Mouse (Mus musculus) ES-CJ7 (cell line): Measurements from ENCODE around the gene Hist1h3f.
"Not testable (repeated sequence)": the region's sequence is repeated elsewhere in the genome, so short reads cannot be mapped to it uniquely, and the experiment has no call there.

Experiments
- DNase-seq: peaks from one replicate; pipeline ENCODE4 v3.0.0; 2011; ENCODE audit warnings: low read depth, low spot score

Gene Hist1h3f

GRCm38 (mm10) chr13:23561531-23561882 lies 17.7 kb downstream of the Hist1h3f start:
- DNase-seq = not testable (repeated sequence)

DNA sequence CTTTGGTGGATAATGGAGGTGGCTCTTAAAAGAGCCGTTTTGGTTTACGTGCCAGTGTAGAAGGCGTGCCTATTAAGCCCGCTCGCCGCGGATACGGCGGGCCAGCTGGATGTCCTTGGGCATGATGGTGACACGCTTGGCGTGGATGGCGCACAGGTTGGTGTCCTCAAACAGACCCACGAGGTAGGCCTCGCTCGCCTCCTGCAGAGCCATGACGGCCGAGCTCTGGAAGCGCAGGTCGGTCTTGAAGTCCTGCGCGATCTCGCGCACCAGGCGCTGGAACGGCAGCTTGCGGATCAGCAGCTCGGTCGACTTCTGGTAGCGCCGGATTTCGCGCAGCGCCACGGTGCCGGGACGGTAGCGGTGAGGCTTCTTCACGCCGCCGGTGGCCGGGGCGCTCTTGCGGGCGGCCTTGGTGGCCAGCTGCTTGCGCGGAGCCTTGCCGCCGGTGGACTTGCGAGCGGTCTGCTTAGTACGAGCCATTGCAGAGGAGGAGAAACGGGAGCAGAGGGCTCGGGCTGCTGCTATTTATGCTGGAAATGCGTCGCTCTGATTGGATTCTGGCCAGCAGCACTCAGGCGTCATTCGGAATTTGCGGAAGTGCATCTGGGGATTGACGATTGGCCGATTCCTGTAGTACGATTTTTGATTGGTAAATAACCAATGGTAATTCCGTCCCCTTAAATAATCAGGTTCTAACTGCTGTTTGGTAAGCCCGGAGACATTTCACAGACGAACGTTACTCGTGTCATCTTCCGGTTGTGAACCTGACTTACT lies 18.2 kb downstream of the Hist1h3f start, which contains the start of gene Hist1h3e:
Gene Hist1h3e, minus strand, starts transcription at position 487 of the 777 bp plus-strand sequence.
- peak; percentile 99 for DNase-seq

GRCm38 (mm10) chr13:23562699-23563462 lies 19.0 kb downstream of the Hist1h3f start:
- peak; percentile 90 for DNase-seq

DNA sequence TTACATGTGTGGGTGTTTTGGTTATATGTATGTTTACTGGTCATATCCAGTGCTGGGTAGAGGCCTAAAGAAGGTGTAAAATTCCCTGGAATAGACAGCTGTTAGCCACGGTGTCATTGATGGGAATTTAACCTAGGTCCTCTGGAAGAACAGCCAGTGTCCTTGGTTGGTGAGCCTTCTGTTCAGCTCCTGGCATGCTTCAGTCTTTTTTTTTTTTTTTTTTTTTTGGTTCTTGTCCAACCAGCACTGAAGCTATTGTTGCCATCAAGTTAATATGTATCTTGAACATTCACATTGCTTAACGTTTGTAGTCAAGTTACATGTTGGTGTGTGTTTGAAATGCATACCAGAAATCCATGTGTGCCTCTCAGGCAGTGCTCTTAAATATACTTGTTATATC lies 20.6 kb downstream of the Hist1h3f start:
- no peak for DNase-seq

DNA sequence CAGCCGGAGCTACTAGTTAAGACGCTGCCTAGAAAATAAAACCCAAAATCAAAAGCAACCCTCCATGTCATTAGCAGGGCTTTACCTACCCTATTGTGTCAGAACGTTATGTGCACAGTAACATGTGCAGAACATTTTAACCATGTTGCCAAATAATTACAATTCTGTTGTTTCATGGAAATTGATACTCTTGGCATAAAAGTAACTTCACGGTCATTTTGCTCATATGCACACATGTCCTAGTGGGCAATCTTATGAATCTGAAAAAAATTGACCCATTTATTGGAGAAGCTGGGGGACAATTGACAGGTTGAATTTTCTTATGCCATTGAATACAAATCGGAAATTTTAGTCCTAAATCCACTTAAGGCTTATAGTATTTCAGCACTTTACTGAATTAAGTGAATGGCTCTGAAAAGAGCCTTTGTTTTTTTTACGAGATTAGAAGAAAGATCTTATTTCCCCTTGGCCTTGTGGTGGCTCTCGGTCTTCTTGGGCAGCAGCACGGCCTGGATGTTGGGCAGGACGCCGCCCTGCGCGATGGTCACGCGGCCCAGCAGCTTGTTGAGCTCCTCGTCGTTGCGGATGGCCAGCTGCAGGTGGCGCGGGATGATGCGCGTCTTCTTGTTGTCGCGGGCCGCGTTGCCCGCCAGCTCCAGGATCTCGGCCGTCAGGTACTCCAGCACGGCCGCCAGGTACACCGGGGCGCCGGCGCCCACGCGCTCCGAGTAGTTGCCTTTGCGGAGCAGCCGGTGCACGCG lies 26.6 kb downstream of the Hist1h3f start:
- DNase-seq = peak; percentile 56

- peak; percentile 98 for DNase-seq
Observed at GRCm38 (mm10) chr13:23571022-23571503, 27.2 kb downstream of the Hist1h3f start, which contains the start of the genes Hist1h2ae and Hist1h2bg. Gene Hist1h2ae (minus strand): TSS chr13:23571220. Gene Hist1h2bg (plus strand): TSS chr13:23571396.

GRCm38 (mm10) chr13:23571504-23572217 lies 27.8 kb downstream of the Hist1h3f start:
- peak; percentile 67 for DNase-seq

GRCm38 (mm10) chr13:23572218-23573033 lies 28.6 kb downstream of the Hist1h3f start:
- DNase-seq = peak; percentile 51

- DNase-seq = not testable (repeated sequence)
Observed at GRCm38 (mm10) chr13:23573034-23573897, 29.4 kb downstream of the Hist1h3f start.

DNA sequence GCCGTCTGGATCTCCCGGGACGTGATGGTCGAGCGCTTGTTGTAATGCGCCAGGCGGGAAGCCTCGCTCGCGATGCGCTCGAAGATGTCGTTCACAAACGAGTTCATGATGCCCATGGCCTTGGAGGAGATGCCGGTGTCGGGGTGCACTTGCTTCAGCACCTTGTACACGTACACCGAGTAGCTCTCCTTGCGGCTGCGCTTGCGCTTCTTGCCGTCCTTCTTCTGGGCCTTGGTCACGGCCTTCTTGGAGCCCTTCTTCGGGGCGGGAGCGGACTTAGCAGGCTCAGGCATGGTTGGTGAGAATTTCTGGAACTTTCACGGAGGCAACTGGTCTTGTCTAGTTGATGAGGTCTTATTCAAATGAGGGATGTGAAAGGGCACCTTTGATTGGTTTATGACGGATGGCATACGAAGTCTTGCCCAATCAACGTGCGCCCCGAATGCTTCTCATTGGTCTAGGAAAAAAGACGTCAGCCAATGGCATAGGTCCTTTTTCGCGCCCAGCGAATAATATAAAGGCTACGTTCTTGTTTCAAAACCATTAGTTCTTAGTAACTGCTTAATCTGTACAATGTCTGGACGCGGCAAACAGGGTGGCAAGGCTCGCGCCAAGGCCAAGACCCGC lies 30.2 kb downstream of the Hist1h3f start, which contains the start of the genes Hist1h2bf and Hist1h2ad:
Gene Hist1h2bf, minus strand, starts transcription at position 299 of the 627 bp plus-strand sequence.
Gene Hist1h2ad, plus strand, starts transcription at position 484 of the 627 bp plus-strand sequence.
- peak; percentile 100 for DNase-seq

DNA sequence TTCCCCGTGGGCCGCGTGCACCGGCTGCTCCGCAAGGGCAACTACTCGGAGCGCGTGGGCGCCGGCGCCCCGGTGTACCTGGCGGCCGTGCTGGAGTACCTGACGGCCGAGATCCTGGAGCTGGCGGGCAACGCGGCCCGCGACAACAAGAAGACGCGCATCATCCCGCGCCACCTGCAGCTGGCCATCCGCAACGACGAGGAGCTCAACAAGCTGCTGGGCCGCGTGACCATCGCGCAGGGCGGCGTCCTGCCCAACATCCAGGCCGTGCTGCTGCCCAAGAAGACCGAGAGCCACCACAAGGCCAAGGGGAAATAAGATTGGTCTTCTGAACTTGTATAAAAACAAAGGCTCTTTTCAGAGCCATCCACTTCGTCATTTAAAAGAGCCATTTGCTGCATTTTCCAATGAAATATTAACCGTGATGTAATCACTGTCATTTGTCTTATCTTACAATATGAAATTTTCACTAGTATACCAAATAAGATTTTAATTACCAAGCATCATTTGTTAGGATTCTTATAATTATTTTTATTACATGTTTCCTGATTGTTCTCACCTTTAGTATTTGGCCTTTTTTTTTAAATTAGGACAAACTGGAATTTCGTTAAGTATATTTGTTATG lies 30.8 kb downstream of the Hist1h3f start:
- DNase-seq = peak; percentile 59

DNA sequence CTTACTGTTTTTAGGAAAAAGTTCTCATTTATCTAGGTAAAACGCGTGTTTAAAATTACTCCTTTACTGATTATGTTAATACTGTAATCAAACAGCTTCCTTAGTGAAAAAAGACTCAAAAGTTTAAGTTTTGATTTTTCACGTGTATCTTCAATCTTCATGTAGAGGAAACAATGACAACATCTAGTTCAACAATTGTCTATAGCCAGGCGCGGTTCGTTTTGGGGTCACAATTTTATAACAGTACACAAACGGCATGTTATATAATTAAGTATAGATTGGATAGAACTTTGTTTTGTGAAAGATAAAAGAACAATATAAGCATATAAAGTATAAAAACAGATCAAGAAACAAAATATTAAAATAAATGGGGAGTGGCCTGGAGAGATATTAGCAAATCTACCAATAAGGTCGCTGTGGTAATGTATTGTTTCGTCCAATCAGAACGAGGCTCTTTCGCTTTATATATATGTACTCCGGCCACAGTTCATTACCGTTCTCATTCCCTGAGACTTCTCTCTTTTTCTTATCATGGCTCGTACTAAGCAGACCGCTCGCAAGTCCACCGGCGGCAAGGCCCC lies 31.5 kb downstream of the Hist1h3f start, which contains the start of gene Hist1h3d:
Gene Hist1h3d, plus strand, starts transcription at position 493 of the 581 bp plus-strand sequence.
- DNase-seq = peak; percentile 91

DNA sequence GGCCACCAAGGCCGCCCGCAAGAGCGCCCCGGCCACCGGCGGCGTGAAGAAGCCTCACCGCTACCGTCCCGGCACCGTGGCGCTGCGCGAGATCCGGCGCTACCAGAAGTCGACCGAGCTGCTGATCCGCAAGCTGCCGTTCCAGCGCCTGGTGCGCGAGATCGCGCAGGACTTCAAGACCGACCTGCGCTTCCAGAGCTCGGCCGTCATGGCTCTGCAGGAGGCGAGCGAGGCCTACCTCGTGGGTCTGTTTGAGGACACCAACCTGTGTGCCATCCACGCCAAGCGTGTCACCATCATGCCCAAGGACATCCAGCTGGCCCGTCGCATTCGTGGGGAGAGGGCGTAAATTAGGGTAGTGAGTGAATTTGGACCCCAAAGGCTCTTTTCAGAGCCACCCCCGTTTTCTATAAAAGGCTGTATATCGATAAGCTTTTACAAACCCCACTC lies 32.0 kb downstream of the Hist1h3f start:
- DNase-seq = peak; percentile 64

- peak; percentile 87 for DNase-seq
Observed at GRCm38 (mm10) chr13:23576351-23576881, 32.6 kb downstream of the Hist1h3f start.

DNA sequence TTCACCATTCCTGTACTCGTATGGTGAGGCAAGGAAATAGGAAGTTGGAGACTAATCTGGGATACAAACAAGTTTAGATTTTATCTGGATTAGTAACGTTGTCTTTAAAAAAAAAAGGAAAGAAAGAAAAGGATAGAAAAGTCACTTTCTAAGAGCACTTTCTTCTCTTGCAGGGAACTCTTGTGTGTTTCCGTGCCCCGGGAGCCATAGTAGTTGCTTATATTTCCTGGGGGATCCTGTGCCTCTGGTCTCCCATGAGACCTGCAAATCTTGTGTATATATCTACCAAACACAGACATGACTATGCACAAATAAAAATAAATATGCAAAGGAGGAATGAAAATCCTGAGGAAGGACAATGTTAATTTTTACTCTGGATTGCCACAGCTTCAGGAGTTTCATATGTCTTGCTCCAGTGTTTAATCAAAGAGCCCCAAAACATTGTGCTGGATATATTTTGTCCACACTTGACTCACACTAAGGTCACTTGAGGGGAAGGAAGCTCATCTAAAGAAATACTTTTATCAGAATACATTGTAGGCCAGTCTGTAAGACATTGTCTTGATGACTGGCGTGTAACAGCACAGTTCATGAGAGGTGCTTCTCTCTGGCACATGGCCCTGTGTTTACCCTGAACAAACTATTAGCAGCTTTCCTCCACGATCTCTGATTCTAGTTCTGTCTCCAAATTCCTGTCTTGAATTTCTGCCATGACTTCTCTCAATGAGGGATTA lies 33.2 kb downstream of the Hist1h3f start:
- DNase-seq = no peak

DNA sequence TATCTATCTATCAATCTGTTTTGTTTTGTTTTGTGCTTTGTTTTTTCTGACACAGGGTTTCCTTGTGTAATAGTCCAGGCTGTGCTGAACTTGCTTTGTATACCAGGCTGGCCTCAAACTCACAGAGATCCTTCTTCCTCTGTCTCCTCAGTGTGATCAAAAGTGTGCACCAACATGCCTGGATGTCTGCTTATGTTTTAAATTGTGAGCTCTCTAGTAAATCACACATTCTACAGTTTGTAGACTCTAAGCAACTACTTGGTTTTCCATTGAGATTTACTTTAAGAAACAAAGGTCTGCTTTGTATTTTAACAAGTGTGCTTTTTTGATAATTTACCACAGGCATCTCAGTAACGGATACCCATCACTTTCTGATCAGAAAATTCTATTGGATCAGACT lies 34.0 kb downstream of the Hist1h3f start:
- no peak for DNase-seq
